Mouse (Mus musculus) lung, postnatal 25 days (tissue): ENCODE results near the gene Hdac11.
"Not testable (repeated sequence)": the region's sequence is repeated elsewhere in the genome, so short reads cannot be mapped to it uniquely, and the experiment has no call there.

Experiments
- DNase-seq: peaks from one replicate; pipeline ENCODE4 v3.0.0; 2022; ENCODE audit warnings: low spot score

The Hdac11 gene

DNA sequence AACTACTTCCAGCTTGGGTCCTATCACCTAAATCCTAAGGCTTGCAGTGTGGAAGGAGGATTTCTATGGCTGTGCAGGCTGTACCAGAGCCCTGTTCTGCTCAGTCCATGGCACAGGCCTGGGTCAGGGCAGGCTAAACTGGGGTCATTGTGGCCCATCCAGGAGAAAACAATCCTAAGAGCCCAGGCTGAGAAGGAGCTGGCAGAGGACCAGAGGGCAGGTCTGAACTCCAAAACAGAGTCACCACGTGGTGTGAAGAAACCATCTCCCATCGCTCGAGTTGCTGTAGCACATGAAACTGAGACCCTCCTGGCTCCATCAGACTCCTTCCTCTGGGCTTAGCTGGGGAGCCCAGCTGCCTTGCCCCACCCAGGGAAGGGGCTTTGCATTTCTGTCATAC lies 48.9 kb downstream of the Hdac11 start:
- no peak for DNase-seq

DNA sequence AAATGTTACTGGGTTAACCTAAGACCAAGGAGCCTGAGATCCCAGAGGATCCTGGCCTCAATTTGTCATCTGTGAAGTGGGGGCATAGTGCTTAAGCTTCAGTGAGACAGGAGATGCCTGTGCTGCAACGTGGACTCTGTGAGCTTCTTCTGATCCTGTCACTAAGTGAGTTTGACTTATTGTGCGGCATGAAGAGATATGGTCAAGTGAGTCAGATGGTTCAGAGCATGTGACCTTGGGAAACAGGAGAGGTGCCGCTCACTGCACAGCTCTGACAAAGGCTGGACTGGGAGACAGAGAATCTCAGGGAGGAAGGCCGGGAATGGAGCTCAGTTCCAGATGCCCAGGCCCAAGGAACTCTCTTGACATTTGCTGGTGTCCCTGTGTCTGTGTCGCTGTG lies 49.3 kb downstream of the Hdac11 start:
- DNase-seq = no peak

DNA sequence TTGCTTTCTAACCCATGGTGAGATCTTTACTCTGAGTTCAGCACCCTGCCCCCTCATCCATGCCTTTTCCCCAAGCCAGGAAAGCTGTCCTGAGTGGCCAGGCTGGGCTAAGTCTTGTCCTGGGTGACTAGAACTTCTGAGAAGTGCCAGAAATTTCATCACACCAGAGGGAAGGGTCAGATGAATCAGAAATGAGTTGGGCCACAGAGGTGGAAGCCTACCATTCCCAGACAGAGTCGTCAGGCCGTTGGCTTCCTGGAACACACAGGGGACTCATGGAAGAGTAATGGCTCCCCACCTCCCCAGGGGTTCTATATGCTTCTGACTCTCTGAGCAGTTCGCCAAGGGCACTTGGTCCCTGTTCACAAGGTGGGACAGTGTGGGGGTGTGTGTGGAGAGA lies 51.0 kb downstream of the Hdac11 start:
- no peak for DNase-seq

DNA sequence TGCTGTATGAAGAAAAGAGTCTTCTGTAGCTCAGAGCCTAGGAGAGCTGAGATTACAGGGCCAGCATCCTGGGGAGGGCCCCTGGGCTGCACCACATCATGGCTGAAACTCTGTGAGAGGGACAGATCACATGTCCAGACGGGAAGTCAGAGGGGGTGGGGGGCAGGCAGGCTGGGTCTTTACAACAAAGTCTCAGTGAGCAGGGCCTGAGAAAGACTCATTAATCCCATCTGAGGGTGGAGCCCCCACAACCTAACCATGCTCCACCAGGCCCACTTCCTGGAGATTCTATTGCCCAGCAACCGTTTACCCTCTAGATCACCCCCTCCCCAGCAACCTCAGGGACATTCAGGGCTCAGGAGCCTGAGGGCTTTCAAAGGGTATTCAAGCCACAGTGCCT lies 53.3 kb downstream of the Hdac11 start:
- no peak for DNase-seq

DNA sequence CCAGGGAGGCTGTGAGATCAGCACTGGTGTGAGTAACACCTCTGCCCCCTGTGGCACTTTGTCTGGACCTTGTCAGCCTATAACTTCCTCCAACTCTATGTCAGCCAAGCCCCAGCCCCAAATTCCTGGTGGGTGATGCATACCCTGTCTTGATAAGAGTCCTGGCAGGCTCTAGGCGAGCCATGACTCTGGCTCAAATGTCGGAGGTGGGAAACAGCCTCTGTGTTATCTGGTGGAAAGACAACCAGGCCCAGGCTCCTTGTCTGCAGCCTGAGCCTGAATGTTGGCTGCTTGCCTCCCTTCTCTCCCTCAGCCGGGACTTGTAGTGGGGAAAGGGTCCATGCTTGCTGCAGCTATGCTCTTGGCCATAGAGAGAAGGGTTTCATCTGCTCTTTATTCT lies 54.4 kb downstream of the Hdac11 start:
- DNase-seq = no peak

DNA sequence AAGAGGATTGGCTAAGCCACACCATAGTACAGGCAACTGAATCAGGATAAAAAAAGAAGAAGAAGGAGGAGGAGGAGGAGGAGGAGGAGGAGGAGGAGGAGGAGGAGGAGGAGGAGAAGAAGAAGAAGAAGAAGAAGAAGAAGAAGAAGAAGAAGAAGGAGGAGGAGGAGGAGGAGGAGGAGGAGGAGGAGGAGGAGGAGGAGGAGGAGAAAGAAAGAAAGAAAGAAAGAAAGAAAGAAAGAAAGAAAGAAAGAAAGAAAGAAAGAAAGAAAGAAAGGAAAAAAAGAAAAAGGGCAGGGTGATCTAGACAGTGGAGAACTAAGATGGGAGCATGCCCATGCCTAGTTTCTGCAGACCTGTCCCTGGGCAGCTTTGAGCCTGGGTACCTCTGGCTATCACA lies 55.7 kb downstream of the Hdac11 start, which contains the start of gene Fbln2:
Gene Fbln2 (plus strand): TSS at position 301 of the 400 bp plus-strand sequence.
- not testable (repeated sequence) for DNase-seq

DNA sequence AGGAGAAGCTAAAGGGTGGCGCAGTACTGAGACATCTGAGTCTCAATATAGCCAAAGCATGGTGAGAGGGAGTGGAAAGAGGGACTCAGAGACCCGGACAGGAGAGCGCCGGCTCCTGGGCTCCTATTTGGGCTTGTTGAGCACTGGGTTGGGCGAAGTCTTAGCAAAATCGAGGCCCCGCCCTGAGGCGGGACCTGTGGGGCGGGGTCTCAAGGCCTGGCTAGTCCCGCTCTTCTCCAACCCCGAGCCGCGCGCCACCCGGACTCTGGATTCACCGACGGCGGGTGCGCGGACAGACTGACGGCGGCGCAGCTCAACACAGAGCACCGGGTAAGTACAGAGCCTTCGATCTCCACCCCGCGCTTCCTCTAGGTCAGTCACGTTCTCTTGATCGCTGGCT lies 56.1 kb downstream of the Hdac11 start:
- DNase-seq = peak; percentile 42

DNA sequence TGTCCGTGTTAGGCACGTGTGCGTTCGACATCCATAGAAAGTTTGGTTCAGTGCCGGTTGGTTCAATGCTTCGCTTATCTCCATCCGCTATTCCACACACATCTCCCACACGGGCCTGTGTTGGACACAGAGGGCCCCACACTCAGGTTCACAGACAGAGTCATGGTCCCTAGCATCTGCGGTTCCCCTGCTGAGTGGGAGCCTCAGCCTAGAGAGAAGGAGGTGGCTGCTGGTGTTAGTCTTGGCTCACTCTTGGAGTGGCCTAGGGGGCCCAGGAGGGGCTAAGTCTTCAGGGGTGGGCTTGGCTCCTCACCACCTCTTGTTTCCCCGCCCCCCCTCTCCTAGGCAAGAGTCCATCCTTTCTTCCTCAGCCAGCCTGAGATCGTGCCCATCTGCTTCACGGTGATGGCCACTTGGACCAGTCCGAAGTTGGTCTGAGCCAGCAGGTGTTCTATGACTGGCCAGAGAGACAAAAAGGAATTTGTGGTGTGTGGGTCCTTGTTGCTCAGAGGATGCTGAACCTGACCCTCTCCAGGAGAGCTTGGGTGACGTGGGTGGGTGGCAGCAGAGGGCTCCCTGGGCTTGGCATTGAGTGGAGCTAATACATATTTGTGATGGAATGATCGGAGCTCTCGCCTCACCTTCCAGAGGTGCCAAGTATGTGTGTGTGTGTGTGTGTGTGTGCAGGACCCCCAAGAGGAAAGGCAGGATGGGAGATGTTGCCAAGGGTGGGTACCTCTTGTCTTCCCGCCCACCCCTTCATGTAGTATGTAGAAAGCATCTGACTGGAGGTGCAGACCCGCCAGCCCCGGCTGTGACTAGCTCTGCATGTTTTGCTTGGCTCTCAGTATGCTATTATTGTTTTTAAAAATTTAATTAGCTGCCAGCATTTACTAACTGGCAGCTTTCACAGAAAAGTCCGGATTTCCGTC lies 57.1 kb downstream of the Hdac11 start:
- no peak for DNase-seq

DNA sequence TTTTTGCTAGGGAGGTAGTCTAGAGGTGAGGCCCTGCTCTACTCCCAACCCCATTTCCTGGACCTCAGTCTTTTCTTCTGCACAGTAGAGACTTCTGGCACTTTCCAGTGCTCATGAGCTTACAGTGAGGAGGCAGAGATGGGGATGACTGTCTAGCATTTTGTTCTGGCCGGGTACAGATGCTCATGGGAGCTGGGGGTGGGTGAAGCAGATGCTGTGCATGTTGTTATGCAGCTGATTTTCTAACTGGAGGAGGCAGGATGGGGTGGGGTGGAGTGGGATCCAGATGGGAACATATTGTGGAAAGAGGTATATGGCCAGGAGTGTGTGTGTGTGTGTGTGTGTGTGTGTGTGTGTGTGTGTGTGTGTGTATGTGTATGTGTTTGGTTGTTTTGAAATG lies 59.0 kb downstream of the Hdac11 start:
- no peak for DNase-seq

DNA sequence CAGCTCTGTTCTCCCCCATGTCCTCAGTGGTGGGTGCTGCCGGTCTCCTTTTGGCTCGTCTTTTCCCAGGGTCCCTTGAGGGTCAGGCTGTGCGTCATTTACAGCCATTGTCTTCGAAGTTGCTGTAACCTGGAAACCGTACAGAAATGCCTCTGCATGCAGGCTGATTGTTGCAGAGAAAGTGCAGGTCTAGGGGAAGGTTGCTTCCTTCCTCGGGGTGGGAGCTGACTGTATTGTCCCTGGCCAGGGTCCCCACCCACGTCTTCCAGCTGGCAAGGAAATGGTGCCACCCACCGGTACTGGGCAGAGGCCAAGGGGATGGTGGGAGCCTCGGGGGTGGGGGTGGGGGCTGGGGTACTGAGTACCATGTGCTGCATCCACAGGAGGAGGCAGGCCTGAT lies 62.0 kb downstream of the Hdac11 start:
- DNase-seq = no peak

DNA sequence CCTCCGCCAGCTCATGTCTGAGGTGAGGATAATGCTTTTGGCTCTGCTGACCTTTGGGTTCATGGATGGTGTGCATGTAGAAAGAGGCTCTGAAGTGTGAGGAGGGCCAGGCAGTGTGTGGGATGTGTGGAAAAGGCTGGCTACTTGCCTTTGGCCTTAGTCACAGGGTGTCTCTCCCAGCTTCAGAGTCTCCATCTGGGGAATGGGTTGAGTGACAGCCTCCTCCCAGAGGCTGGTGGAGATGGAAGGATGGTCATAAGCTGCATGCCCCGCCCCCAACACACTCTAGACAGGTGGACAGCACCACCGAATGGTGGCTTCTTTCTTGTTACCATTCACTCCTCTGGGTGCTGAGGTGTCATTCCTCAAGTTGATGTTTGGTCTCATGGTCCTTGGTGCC lies 62.4 kb downstream of the Hdac11 start:
- DNase-seq = no peak

DNA sequence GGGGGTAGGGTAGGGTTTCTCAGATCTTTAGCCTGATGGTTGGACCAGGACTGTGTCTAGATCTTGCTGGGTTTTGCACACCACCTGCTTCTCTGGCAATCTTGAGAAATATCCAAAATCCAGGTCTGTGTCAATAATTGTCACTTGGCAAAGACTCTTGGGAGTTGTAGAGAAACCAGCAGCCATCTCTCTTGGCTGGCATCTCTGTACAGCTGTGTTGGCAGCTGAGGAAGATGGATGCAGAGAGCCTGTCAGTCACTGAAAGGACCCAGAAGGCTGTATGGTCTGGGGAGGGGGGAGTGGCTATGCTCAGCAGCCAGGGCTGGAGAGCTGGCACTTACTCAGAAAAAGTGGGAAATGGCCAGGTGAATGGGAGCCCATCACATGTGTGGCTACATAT lies 63.6 kb downstream of the Hdac11 start:
- no peak for DNase-seq

DNA sequence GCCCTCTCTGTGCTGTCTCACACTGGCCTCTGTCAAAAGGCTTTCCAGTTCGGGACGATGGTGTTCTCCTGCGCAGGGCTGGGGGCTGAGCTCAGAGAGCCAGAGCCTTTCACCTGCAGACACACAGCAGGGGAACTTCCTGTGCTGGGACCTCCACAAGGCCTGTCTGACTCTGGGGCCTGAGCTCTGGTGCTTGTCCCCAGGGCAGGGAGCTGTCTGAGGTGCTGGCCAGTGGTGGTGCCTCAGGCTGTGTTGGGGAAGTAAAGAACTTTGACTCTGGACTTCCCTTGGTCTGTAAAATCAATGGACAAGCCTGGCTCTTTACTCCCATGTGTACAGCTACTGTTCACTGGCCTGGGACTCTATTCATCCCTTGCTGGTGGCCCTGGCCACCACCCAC lies 64.6 kb downstream of the Hdac11 start:
- no peak for DNase-seq

DNA sequence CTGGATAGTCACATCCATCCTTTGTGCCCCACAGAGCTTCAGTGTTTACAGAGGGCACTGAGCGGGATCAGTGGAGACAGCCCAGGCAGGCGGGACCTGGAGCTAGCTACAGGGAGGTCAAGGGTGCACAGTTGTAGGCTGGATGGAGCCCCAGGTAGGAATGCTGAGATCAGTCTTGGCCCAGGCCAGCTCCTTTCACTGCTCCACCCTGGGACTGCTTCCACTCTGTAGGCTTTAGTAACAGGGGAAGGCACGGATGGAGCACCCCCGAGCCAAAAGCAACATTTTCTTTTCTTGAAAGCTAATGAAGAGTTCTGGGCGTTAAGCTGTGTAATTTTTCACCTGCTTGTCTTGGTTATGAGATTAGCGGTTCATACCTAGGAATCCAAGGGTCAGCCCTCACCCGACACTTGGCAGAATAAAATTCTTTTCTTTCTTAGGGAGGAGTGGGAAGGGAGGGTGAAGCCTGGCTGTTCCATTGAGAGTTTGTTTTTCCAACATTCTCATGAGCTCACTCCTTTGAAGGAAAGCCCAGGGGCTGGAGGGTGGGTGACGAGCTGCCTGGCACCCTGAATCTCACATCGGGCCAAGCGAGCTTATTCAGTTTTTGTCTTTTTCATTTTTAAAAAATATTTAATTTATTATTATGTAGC lies 66.4 kb downstream of the Hdac11 start:
- peak; percentile 21 for DNase-seq
